Mouse (Mus musculus) brain, embryonic 14.5 days (tissue): ENCODE measurements around the gene Sept9.

Experiments used
- CTCF ChIP-seq: fragments of 200-500 bp; IDR thresholded peaks from 2 replicates; pipeline ENCODE4 v1.5.1; 2012; ENCODE audit warnings: inconsistent platforms, mild to moderate bottlenecking, moderate library complexity, borderline replicate concordance; ENCODE audit not compliant: insufficient read depth, insufficient read length; ENCODE audit errors: extremely low read depth
- POLR2A ChIP-seq: fragments of 200-500 bp; IDR thresholded peaks from 2 replicates; pipeline ENCODE4 v1.6.1; 2012; ENCODE audit warnings: mild to moderate bottlenecking, inconsistent platforms, borderline replicate concordance; ENCODE audit not compliant: poor library complexity, insufficient read depth, insufficient read length, severe bottlenecking; ENCODE audit errors: extremely low read depth

DNA sequence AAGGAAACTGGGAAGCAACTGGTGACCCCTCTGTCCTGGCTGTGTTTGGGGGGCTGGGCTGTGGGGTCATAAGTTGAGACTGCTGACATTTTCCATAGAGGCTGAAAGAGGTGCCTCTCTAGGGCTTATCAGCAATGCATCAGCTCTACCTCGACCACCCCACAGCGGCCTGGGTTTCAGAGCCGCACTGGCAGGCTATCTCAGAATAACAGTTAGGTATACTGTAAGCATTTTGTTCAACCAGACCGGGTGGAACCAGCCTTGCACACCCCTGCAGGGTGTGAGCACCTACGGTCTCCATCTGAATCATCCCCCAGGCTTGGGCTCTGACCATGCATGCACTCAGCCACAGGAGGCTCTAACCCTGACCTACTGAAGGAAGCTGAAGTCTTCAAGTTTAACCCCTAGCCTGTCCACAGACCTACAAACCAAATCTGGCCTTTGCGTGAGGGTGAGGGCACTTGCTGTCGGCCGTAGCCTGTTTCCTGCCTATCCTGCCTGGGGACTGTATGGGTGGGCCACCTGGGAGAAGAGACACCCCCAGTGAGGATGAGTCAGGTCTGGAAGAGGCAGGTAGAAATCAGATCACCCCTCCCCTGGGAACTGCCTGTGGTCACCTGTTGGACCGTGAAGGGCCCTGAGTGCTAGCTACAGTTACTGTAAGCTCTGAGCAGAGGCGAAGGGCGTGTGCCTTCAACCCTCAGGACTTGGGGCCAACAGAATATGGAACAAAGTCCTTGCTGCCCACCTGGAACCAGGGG is 151.2 kb downstream of the Sept9 start:
- TF ChIP-seq POLR2A: no peak
- no peak for TF ChIP-seq CTCF
